10 mouse cellular contexts compared by ENCODE assay signal in the genomic region with DNA sequence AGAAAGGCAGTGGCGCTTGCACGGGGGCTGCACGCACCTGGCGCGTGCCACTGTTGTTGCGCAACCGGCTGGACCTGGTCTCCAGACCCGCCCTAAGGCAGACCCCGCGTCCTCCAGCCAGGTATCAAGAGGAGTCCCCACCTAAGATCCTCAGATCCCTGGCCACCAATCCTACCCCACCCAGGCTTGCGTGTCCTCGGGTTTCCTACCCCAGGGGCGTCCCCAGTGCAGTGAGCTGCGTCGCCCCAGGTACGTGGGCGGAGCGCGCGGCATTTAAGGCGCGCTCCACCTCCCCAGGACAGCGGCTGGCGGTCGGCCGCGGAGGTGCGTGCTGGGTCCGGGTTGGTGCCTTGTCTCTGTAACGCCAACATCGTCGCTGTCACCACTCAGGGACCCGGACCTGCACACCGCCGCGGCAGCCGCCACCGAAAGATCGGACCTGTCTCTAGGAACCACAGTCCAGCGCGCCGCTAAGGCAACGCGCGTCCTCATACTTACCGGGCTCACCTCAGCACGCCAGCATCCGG. TPM values are rescaled to one million over a fixed set of nuclear protein-coding genes. Genes with fewer than 3 reads are reported as not detected.
DNase-seq lines count a peak whose midpoint lies in the region; ATAC-seq lines count a peak whose summit lies in the region.
"Had no signal": no experiment of that assay in that cellular context is flagged by ENCODE, and none has a peak within 500 bp of the region (broad histone marks: within the 10 kb centered on the region; RNA-seq: fewer than 3 reads in every experiment).

A gene (plus strand): TSS at position 358 of the 527 bp plus-strand sequence.

- H3K4me3 ChIP-seq in heart, embryonic 11.5 days (ENCODE audit: low read depth, low read length), result peak within 1 kb of the TSS; percentile 45
- H3K4me3 ChIP-seq in hindbrain, embryonic 12.5 days, result peak within 1 kb of the TSS; percentile 39
- H3K4me3 ChIP-seq in liver, embryonic 16.5 days (ENCODE audit: low read depth, low read length), result peak within 1 kb of the TSS; percentile 33

- no peaks in the 10 kb centered on the region for H3K36me3 ChIP-seq in heart, embryonic 11.5 days (ENCODE audit: control insufficient read depth, insufficient read depth, low read length)
- H3K36me3 ChIP-seq in hindbrain, embryonic 12.5 days, result no peaks in the 10 kb centered on the region
- no peaks in the 10 kb centered on the region for H3K36me3 ChIP-seq in liver, embryonic 16.5 days (ENCODE audit: control insufficient read depth, insufficient read depth)
- H3K36me3 ChIP-seq: G1E had no signal

- under 1% methylated on average over 48 of the region's 48 CpGs for WGBS in heart, embryonic 11.5 days (ENCODE audit: insufficient replicate concordance)
- WGBS in hindbrain, embryonic 12.5 days, result 1% methylated on average over 48 of the region's 48 CpGs
- WGBS in liver, embryonic 16.5 days (ENCODE audit: insufficient replicate concordance), result 2% methylated on average over 48 of the region's 48 CpGs

- peaks cover 61% of the 10 kb centered on the region for H3K27me3 ChIP-seq in heart, embryonic 11.5 days (ENCODE audit: control insufficient read depth, insufficient read depth, low read length)
- peaks cover 67% of the 10 kb centered on the region for H3K27me3 ChIP-seq in hindbrain, embryonic 12.5 days
- peaks cover 34% of the 10 kb centered on the region for H3K27me3 ChIP-seq in liver, embryonic 16.5 days (ENCODE audit: control insufficient read depth, insufficient read depth, low read depth, low read length)

- no peaks in the 10 kb centered on the region for H3K9me3 ChIP-seq in heart, embryonic 11.5 days (replicated peaks; ENCODE audit: control insufficient read depth, low read length)
- no peaks in the 10 kb centered on the region for H3K9me3 ChIP-seq in hindbrain, embryonic 12.5 days (replicated peaks)
- no peaks in the 10 kb centered on the region for H3K9me3 ChIP-seq in liver, embryonic 16.5 days (replicated peaks; ENCODE audit: control insufficient read depth, low read length)
- H3K9me3 ChIP-seq: G1E had no signal

- no peak for ATAC-seq in heart, embryonic 11.5 days (replicated peaks; ENCODE audit: insufficient number of reproducible peaks, low FRiP score, low TSS enrichment)
- no peak; the same call in 1 of the 2 replicates for ATAC-seq in hindbrain, embryonic 12.5 days (ENCODE audit: low FRiP score)
- ATAC-seq in liver, embryonic 16.5 days (ENCODE audit: low read depth), result no peak
- no peak for ATAC-seq in erythroblast, adult 5-6 weeks (replicated peaks; ENCODE audit: low FRiP score, poor library complexity, severe bottlenecking)

- no peak within 1 kb of the TSS for H3K9ac ChIP-seq in heart, embryonic 11.5 days (ENCODE audit: low read depth, low read length)
- peak within 1 kb of the TSS; percentile 42; the same call in 1 of the 2 replicates for H3K9ac ChIP-seq in hindbrain, embryonic 12.5 days
- no peak within 1 kb of the TSS for H3K9ac ChIP-seq in liver, embryonic 16.5 days (ENCODE audit: low read depth, low read length)

- DNase-seq in heart, adult 18-20 months, result no peak
- DNase-seq in WW6 (ENCODE audit: low read depth, low spot score), result peak; percentile 24
- no peak for DNase-seq in spleen, postnatal 10 days (ENCODE audit: low spot score in 2 of 2)
- no peak for DNase-seq in layer of hippocampus, adult 8-10 months (ENCODE audit: low spot score in 2 of 2)

- H3K4me1 ChIP-seq in heart, embryonic 11.5 days (ENCODE audit: control insufficient read depth, insufficient read depth, low read length), result no peaks in the 10 kb centered on the region; the same call in 1 of the 2 replicates
- H3K4me1 ChIP-seq in hindbrain, embryonic 12.5 days, result peaks cover 6% of the 10 kb centered on the region
- H3K4me1 ChIP-seq in liver, embryonic 16.5 days (ENCODE audit: control insufficient read depth, low read depth, low read length), result no peaks in the 10 kb centered on the region

- peak within 1 kb of the TSS; percentile 79 for H3K4me2 ChIP-seq in heart, embryonic 11.5 days
- peak within 1 kb of the TSS; percentile 73 for H3K4me2 ChIP-seq in hindbrain, embryonic 12.5 days (replicated peaks)
- peak within 1 kb of the TSS; percentile 45 for H3K4me2 ChIP-seq in liver, embryonic 16.5 days (ENCODE audit: low read depth, low read length)

- no peak within 1 kb of the TSS for H3K27ac ChIP-seq in heart, embryonic 11.5 days (ENCODE audit: low read depth, low read length)
- no peak within 1 kb of the TSS for H3K27ac ChIP-seq in hindbrain, embryonic 12.5 days
- no peak within 1 kb of the TSS for H3K27ac ChIP-seq in liver, embryonic 16.5 days (ENCODE audit: low read length)

RNA-seq across cellular contexts. Expression of the gene that starts here (rescaled TPM):
- not detected in 2 replicates for polyA plus RNA-seq in heart, embryonic 11.5 days (2014; fragmentation: Nextera tagmentation; extraction: Ambion mirVana)
- total RNA-seq in heart, adult 18-20 months (2021), result not detected
- polyA plus RNA-seq in hindbrain, embryonic 12.5 days (2016; fragmentation: Nextera tagmentation; extraction: Ambion mirVana), result not detected in 2 replicates
- not detected in 2 replicates for polyA plus RNA-seq in liver, embryonic 16.5 days (2015; fragmentation: Nextera tagmentation; extraction: Ambion mirVana)
- total RNA-seq in erythroblast, adult 5-6 weeks (2015; ENCODE audit: low replicate concordance), result not detected in 2 replicates
- total RNA-seq in erythroblast, adult 5-6 weeks (2017; ENCODE audit: low replicate concordance), result not detected in 2 replicates
- total RNA-seq in layer of hippocampus, adult 8-10 months (2022), result not detected
- total RNA-seq: hematopoietic stem cell, adult 5-6 weeks had no signal
- polyA plus RNA-seq: G1E had no signal
